Comparison of ENCODE assay signal across 8 mouse cellular contexts in the genomic region with DNA sequence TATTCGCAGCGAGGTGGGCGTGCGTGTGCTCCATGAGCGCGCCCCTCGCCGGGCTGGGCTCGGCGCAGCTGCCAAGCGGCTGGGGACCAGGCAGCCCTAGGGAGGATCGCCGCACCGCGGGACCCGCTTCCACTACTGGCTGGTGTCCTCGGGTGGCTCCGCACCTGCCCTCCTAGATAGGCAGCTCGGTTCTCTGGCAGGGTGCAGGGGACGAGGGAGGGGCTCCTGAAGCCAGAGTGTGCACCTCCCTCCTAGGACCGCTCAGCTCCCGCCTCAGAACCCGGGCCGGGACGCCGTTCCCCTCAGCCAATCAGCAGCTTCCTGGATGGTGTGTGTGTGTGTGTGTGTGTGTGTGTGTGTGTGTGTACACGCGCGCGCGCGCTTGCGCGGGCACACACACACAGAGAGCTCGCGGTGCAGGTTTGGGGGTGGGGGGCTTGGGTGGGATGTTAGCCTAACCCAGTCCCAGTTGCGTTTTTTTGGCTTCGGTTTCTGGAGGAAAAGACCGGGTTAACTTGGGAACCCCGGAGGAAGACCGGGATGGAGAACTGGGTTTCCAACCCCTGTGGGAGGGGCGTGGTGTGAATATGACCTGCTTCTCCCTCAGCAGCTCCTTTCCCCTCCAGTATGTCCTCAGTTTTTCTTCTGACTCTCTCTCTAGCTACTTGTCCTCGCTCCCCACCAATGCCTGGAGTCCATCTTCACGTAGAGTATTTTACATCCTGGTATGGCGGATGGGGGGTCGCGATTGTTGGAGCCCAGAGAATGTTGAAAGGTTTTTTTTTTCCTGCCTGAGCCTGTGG. TPM values are rescaled to one million over a fixed set of nuclear protein-coding genes. Genes with fewer than 3 reads are reported as not detected.
DNase-seq lines count a peak whose midpoint lies in the region; ATAC-seq and TF ChIP-seq lines count a peak whose summit lies in the region.

A gene (minus strand): TSS at position 263 of the 803 bp plus-strand sequence.

- peak within 1 kb of the TSS; percentile 48 for H3K27ac ChIP-seq in forebrain, embryonic 13.5 days
- H3K27ac ChIP-seq in midbrain, embryonic 13.5 days, result peak within 1 kb of the TSS; percentile 77

- peaks cover 24% of the 10 kb centered on the region for H3K4me1 ChIP-seq in E14TG2a.4 (replicated peaks; ENCODE audit: low read depth, low read length)
- H3K4me1 ChIP-seq in forebrain, embryonic 13.5 days, result peaks cover 34% of the 10 kb centered on the region
- H3K4me1 ChIP-seq in midbrain, embryonic 13.5 days (replicated peaks), result peaks cover 33% of the 10 kb centered on the region

- peak; percentile 95 for ATAC-seq in forebrain, embryonic 13.5 days
- ATAC-seq in midbrain, embryonic 13.5 days, result peak; percentile 92
- ATAC-seq in monocyte, adult 5-6 weeks (replicated peaks; ENCODE audit: insufficient number of reproducible peaks, low FRiP score, low TSS enrichment, poor library complexity, severe bottlenecking), result no peak

- no peaks in the 10 kb centered on the region for H3K36me3 ChIP-seq in E14TG2a.4 (ENCODE audit: insufficient read depth, low read length)
- no peaks in the 10 kb centered on the region for H3K36me3 ChIP-seq in forebrain, embryonic 13.5 days (ENCODE audit: poor library complexity, severe bottlenecking)
- no peaks in the 10 kb centered on the region for H3K36me3 ChIP-seq in midbrain, embryonic 13.5 days

- H3K4me2 ChIP-seq in forebrain, embryonic 13.5 days, result peak within 1 kb of the TSS; percentile 88
- peak within 1 kb of the TSS; percentile 72 for H3K4me2 ChIP-seq in midbrain, embryonic 13.5 days (replicated peaks)

- H3K9ac ChIP-seq in forebrain, embryonic 13.5 days, result peak within 1 kb of the TSS; percentile 71
- H3K9ac ChIP-seq in midbrain, embryonic 13.5 days (replicated peaks), result peak within 1 kb of the TSS; percentile 74

- DNase-seq in adrenal gland, postnatal 14 days, result peak; percentile 10
- DNase-seq in adrenal gland, adult 8-10 months, result no peak
- peak; percentile 68 for DNase-seq in layer of hippocampus, postnatal 14 days (ENCODE audit: low spot score in 2 of 2)
- DNase-seq in urinary bladder, adult 2 months (ENCODE audit: low spot score), result no peak

- peaks cover 78% of the 10 kb centered on the region for H3K27me3 ChIP-seq in E14TG2a.4 (ENCODE audit: insufficient read depth, low read length)
- peaks cover 46% of the 10 kb centered on the region for H3K27me3 ChIP-seq in forebrain, embryonic 13.5 days
- peaks cover 22% of the 10 kb centered on the region for H3K27me3 ChIP-seq in midbrain, embryonic 13.5 days

- H3K9me3 ChIP-seq in E14TG2a.4 (ENCODE audit: low read length), result no peaks in the 10 kb centered on the region
- no peaks in the 10 kb centered on the region for H3K9me3 ChIP-seq in forebrain, embryonic 13.5 days (replicated peaks)
- H3K9me3 ChIP-seq in midbrain, embryonic 13.5 days, result no peaks in the 10 kb centered on the region

- TF ChIP-seq CTCF in E14TG2a.4 (conservative IDR thresholded peaks at IDR 0.05; ENCODE audit: low read length), result no peak

- peak within 1 kb of the TSS; percentile 82 for H3K4me3 ChIP-seq in E14TG2a.4 (replicated peaks; ENCODE audit: low read length)
- H3K4me3 ChIP-seq in forebrain, embryonic 13.5 days, result peak within 1 kb of the TSS; percentile 57
- peak within 1 kb of the TSS; percentile 62 for H3K4me3 ChIP-seq in midbrain, embryonic 13.5 days (replicated peaks)

- WGBS in forebrain, embryonic 13.5 days, result under 1% methylated on average over 40 of the region's 47 CpGs
- under 1% methylated on average over 46 of the region's 47 CpGs for WGBS in midbrain, embryonic 13.5 days

RNA-seq across cellular contexts. Expression of the gene that starts here (rescaled TPM):
- not detected in 2 replicates for total RNA-seq in adrenal gland, postnatal 14 days (2021)
- total RNA-seq in adrenal gland, adult 8-10 months (2022), result not detected
- polyA plus RNA-seq in forebrain, embryonic 13.5 days (2015; fragmentation: Nextera tagmentation; extraction: Ambion mirVana), result 2.1 and 2.2 TPM in 2 replicates
- 1 to 10 TPM; 3.5 to 3.8 TPM for total RNA-seq in layer of hippocampus, postnatal 14 days (2021)
- polyA plus RNA-seq in midbrain, embryonic 13.5 days (2015; fragmentation: Nextera tagmentation; extraction: Ambion mirVana), result 6.6 and 7.6 TPM in 2 replicates
- total RNA-seq in monocyte, adult 5-6 weeks (2017), result 0.21 TPM in 1 of 3 replicates, not detected in the others
- polyA plus RNA-seq in urinary bladder, adult 2 months (2012; rRNA removed), result not detected in 2 replicates

Comparison
In these comparisons a context has a peak if more than half of its experiments do, and no peak if none do; other contexts are left out.
1. Peak in DNase-seq in adrenal gland, postnatal 14 days; RNA of the gene not detected or under 1 TPM.
2. DNase-seq: peak in layer of hippocampus, postnatal 14 days (2 of 2); none in adrenal gland, adult 8-10 months (single experiment) and urinary bladder, adult 2 months (single experiment).
3. Peak in every context shown above with its lines, with median percentiles within 50 percentile points of each other: H3K4me3 ChIP-seq.